Mouse (Mus musculus) c-Kit-positive CD71-positive TER-119-negative erythroid progenitor cells, embryonic 14.5 days (primary cell): ENCODE data around the gene AC124108.1.

Source experiments
- DNase-seq: peaks from one replicate; pipeline ENCODE4 v3.0.0-alpha.2; 2013; ENCODE audit warnings: low read depth

Gene AC124108.1

DNA sequence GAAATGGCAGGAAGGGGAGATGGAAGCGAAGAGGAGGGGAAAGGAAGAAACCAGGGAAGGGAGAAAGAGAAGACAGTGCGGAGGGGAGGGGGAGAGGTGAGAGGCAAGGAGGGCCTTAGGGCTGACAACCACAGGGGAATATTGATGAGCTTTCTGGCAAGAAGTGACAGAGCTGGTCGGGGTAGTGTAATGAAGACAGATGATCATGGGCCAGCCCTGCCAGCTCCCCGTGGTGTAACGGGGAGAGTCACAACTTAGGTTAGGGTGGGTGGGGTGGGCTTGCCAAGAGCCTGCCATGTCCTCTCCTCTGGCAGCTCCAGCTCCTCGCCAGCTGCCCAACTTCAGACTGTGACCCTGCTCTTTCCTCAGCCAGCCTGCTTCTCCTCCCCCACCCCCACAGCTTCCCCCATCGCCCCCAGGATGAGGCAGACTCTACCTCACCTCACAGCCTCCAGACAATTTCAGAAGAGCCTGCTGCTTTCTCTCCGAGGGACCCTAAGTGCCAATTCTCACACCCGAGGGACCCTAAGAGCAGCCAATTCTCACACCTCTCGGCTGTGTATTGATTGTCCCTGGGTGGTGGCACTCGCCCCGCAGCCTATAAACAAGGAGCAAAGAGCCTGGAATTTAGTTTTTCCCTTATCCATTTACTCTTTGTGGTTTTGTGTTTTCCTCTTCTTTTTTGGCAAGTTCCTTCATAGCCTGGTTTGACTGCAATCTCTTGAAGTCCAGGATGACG, 26.3 kb upstream of the AC124108.1 start:
- no peak for DNase-seq

- peak; percentile 21 for DNase-seq
Measured at GRCm38 (mm10) chr1:132165859-132166258, 25.4 kb upstream of the AC124108.1 start.

GRCm38 (mm10) chr1:132168115-132168767, 23.0 kb upstream of the AC124108.1 start:
- no peak for DNase-seq

DNA sequence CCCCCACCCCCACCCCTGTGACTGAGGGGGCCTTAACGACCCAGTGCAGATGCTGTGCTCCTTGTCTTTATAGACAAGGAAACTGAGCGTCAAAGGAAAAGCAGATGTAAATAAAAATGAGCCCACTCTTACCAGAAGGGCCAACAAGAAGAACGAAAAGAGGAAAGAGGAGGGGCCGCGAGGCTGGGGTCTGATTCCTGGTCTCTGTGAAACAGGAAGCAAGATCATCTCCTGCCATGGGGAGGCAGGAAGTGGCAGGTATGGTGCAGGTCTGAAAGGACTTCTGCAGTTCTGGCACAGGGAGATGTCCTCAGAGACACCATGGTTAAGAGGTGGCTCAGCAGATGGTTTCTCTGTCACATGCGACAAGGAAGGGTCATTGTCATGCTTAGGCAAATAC, 20.6 kb upstream of the AC124108.1 start:
- no peak for DNase-seq

DNA sequence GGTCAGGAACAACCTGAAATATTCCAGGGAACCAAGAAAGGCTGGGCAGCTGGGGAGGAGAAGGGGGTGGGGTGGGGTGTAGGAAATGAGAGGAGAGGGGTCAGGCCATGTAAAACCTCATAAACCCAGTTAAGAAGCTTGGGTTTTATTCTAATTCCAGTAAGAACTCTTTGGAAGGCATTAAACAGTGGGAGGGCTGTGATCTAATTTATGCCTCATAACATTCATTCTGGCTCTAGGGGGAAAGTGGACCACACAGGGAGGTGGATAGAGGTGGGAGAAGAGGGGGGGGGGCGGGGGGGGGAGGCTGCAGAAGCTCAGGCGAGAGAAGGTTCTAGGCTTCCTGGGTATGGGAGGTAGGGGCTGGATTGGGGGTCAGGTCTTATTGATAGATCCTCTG, 19.6 kb upstream of the AC124108.1 start:
- DNase-seq, result no peak

DNA sequence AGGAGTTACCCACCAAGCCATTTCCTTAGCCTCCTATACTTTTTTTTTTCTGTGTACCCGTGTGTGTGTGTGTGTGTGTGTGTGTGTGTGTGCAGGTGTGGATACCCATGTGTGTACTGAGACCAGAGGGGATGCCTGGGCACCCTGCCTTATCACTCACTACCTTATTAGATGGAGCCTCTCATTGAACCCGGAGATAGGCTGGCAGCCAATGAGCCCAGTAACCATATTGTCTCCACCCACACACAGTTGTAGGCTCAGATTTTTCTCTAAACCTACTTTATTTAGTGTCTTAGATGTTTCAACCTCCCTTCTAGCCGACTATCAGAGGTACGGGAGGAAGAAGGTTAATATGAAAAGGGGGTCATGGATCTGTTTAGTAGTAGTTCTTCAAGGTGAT, 5.0 kb upstream of the AC124108.1 start:
- DNase-seq, result no peak

GRCm38 (mm10) chr1:132188442-132189066, 2.7 kb upstream of the AC124108.1 start:
- no peak for DNase-seq

DNA sequence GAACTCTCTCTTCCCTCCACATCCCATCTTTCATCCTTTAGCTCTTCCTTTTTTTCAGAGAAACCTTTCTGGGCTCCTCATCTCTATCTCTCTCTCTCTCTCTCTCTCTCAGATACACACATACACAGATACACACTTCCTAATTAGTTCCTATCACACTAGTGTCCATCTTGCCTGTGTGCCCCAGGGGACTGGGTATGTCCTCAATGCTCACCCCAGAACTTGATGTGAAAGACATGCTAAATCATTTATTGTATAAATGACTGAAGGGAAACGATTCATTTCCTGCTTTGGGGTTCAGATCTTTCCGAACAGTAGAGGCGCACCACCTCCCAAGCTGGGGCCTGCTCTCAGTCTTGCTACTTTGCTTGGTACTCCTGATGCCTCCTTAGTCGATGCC, 2.0 kb upstream of the AC124108.1 start:
- no peak for DNase-seq

DNA sequence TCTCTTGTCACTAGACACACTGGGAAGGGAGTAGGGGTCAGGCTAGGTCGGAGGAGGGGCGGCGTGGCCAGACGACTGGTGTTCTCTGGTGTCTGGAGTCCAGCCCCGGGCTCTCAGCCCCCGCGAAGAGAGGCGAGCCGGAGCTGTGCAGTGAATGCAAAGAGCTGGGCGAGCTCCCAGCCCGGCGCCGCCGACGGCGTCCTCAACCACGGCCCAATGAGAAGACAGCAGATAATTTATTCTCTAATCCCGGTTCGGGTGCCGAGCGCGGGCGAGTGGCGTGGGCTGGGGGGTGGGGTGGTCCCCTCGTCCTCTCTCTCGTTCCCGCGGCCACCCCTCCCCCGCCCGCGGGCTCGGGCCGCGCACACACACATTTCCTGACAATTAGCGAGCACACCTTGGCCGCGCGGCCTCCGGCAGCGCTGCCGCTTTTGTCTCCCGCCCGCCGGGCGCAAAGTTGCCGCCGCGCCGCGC, 1.2 kb upstream of the AC124108.1 start:
- no peak for DNase-seq

DNA sequence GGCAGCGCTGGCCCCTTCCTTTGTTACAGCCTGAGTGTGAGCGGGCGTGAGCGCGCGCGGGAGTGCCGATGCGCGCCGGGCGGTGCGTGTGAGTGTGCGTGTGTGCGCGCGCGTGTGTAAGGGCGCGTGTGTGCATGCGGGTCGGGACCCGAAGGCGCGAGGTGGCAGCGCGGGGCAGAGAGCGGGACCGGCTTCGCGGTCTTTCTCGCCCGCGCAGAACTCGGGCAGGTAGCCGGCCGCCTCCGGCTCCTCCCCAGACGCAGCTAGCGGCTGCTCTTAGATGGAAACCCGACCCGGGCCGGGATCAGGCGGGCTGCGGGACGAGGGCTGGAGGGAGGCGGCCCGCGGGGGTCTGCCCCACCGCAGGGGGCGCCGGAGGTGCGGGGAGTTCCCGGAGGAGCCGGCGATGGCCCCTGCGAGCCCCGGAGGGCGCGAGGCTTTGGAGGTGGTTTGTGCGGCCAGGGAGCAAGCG, 600 bp upstream of the AC124108.1 start:
- DNase-seq, result no peak

- DNase-seq, result no peak
Measured at GRCm38 (mm10) chr1:132191786-132192680, 776 bp downstream of the AC124108.1 start.

- no peak for DNase-seq
Measured at GRCm38 (mm10) chr1:132193806-132194205, 2.5 kb downstream of the AC124108.1 start.

GRCm38 (mm10) chr1:132194624-132195023, 3.4 kb downstream of the AC124108.1 start:
- no peak for DNase-seq

- DNase-seq, result no peak
Measured at GRCm38 (mm10) chr1:132195100-132195499, 3.8 kb downstream of the AC124108.1 start.

DNA sequence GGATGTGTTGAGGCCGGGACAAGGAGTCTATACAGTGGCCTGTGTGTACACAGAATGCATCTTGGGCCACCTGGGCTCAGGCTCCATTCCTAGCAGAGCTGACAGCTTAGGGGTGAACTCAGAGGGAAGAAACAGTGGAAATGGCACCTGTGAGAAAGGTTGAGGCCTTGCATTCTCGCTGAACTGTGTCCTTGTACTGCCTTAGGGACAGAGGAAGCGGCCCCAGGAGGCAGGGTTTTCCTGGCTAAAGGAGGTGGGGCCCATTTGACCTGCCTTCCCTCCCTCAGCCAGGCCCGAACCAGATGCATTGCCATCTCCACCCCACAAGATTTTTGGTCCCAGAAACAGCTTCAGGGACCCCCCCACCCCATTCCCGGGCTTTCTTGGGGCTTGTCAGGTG, 4.4 kb downstream of the AC124108.1 start:
- no peak for DNase-seq

GRCm38 (mm10) chr1:132196337-132196736, 5.1 kb downstream of the AC124108.1 start:
- DNase-seq, result no peak

DNA sequence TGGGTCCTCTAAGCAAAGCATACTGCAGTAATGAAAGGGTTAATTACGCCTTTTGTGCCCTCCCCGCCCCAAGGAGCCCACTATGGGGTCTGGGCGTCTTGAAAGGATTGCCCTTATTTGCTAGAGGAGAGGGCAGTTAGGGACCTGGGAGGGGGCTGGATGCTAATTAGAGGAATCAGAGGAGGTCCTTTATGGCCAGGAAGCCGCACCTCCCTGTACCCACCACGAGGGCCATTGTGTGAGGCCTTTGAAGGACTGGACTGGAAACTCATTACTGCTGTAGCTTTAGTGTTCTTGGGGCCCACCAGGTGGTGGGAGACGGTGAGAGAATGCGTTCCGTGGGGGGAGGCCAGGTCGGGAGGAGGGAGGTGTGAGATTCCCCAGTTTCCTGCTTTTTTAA, 6.4 kb downstream of the AC124108.1 start:
- DNase-seq, result no peak

DNA sequence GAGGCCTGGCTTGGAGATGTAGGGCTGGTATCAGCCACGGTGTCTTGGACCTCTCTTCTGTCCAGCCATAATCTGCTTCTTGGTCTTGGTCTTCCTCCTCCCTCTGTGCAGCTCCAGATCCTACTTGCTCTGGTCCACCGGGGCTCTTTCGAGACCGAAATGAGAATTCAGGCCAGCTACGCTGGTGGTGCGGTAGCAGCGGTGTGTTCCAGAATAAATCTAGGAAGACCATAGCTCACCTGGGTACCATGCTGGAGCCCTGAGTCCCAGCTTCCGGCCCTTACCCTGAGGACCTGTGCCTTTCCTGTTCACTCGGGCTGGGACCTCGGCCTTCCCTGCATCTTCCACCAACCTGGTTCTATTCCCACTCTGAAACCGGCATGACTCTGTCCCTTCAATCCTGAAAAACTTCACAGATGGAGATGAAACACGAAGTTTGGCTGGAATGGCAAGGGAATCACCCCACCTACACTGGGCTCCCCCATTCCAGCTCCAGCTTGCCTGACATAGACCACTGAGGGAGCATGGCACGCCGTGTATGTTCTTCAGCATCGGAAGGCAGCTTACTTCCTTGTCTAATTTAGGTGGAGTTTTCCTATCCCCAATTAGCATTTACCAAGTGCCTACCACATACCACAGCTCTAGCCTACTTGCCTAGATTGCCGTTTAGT, 7.3 kb downstream of the AC124108.1 start:
- no peak for DNase-seq

DNA sequence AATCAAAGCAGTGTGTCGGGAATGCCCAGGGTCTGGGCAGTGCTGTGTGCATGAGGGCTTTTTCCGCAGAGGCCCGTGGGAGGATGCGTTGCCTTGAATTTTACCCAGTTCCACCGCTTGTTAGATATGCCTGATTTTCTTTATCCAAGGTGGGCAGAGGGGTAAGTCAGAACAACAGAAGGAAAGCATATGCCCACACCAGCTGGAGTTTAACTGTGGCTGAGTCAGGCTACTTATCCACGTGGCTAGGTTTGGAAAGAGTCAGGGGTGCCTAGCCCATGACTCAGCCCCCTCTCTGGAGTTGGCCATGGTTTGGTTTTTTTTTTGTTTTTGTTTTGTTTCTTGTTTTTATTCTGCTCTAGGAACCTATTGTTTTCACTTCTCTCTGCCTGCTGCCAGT, 8.0 kb downstream of the AC124108.1 start:
- DNase-seq, result no peak

- no peak for DNase-seq
Measured at GRCm38 (mm10) chr1:132199934-132200333, 8.7 kb downstream of the AC124108.1 start.
